Mouse (Mus musculus): ENCODE measurements at regions not wholly inside any gene's neighbourhood (a gene's known extent, or its start where the extent isn't known, plus 50 kb on each side); places are given as distances from the start of the nearest gene placed in this dataset.
A peak's percentile ranks its signal among the peaks of the same experiment; 100 is the strongest.

DNA sequence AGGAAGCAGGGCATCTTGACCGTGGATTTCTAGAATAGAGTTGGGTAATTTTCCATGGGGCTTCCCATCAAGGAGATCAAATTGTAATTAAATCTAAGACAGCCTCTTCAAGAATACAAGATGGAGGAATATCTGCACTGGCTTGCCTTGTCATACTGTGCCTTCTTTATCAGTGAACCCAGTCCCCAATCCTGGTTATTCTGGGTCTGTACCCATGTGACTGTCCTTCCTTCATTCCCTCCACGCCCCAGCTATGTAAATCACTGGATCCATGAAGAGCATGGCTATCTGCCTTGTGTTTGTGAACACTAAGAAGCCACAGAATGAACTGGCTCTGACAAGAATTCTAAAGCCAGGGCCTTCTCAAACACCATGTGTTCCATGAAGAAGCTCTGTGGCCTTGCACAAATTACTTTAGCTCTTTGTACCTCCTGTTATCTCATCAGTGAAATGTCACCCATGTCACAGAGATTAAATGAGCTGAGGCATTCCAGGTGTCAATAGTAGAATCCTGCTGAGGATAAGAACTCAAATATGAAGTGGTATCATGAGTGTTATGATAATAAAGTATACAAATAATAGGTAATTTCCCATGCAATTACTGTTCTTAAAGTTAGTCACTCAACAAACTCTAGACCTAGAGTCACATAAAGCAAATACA lies 637.0 kb upstream of the Cdh11 start:
- H3K36me3 ChIP-seq (ENCODE audit: insufficient read depth) = no peaks in the 10 kb centered on the region
- H3K4me1 ChIP-seq (ENCODE audit: insufficient read depth) = no peaks in the 10 kb centered on the region
- no peak overlapping the region for H3K4me2 ChIP-seq
- DNase-seq = no peak
- H3K4me3 ChIP-seq (ENCODE audit: low read depth, low read length) = no peak overlapping the region
- H3K27ac ChIP-seq (ENCODE audit: low read depth) = no peak overlapping the region
- H3K9me3 ChIP-seq (ENCODE audit: low read depth, low read length) = no peaks in the 10 kb centered on the region
- ATAC-seq (ENCODE audit: insufficient read depth) = no peak
- 82% methylated on average over 2 of the region's 2 CpGs for WGBS
- H3K9ac ChIP-seq = no peak overlapping the region
- no peak for TF ChIP-seq CTCF (IDR thresholded peaks at IDR 0.05; ENCODE audit: low read depth)
- no peaks in the 10 kb centered on the region for H3K27me3 ChIP-seq (ENCODE audit: insufficient read depth, low read length)

DNA sequence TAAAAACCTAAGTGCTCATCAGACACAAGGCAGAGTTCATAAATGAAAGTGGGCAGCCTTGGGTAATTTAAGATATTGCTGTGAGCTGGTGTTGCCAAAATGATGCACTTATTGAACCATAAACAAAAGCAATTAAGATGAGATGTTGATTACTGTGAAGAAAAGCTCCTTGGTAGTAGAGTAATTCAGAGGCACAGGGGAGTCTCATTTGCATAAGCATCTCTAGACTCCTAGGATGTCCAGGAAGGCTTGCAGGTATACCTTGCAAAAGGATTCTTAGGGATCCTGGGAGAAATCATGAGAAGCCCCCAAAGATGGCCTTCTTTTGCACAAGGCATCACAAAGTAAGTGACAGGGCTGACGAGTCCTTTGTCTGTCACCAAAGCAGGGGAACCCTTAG lies 640.5 kb upstream of the Cdh11 start:
- no peak overlapping the region for H3K4me3 ChIP-seq (ENCODE audit: low read depth, low read length)
- DNase-seq (no peak), ATAC-seq (ENCODE audit: insufficient read depth) (no peak)
- H3K9me3 ChIP-seq (ENCODE audit: low read depth, low read length) = no peaks in the 10 kb centered on the region
- no peak overlapping the region for H3K9ac ChIP-seq
- 91% methylated on average over 1 of the region's 1 CpGs for WGBS
- H3K36me3 ChIP-seq (ENCODE audit: insufficient read depth) = no peaks in the 10 kb centered on the region
- H3K4me2 ChIP-seq = no peak overlapping the region
- H3K27me3 ChIP-seq (ENCODE audit: insufficient read depth, low read length) = no peaks in the 10 kb centered on the region
- H3K4me1 ChIP-seq (ENCODE audit: insufficient read depth) = no peaks in the 10 kb centered on the region
- no peak overlapping the region for H3K27ac ChIP-seq (ENCODE audit: low read depth)
- TF ChIP-seq CTCF (IDR thresholded peaks at IDR 0.05; ENCODE audit: low read depth) = no peak

DNA sequence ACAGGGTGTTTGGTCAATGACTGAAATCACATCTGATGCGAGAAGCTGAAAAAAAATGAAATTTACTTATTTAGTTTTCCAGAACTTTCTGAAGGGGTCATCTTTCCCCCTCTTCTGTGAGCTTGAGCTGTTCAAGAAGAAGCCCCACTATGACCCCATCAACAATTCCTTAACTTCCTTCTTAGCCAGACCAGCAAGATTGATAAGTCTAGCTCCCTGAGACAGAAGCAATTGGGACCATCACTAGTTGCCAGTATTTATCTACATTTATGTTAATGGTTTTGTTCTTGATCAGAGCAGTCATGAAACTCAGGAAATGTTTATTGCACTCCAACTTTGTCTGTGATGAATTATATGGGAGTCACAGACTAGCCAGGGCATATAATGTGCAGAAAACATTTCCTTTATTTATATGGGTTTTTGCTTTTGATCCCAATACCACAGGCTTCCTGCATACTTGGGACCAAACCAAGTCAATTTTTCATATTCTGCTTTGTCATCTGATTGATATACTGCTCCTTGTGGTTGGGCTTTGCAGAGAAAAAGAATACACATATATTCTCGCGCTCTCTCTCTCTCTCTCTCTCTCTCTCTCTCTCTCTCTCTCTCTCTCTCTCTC lies 645.5 kb upstream of the Cdh11 start:
- Histone ChIP-seq H3K36me3 (ENCODE audit: insufficient read depth) (no peaks in the 10 kb centered on the region), H3K9ac (no peak overlapping the region), H3K4me3 (ENCODE audit: low read depth, low read length) (no peak overlapping the region), H3K27me3 (ENCODE audit: insufficient read depth, low read length) (no peaks in the 10 kb centered on the region), H3K27ac (ENCODE audit: low read depth) (no peak overlapping the region), H3K4me2 (no peak overlapping the region), H3K4me1 (ENCODE audit: insufficient read depth) (no peaks in the 10 kb centered on the region), H3K9me3 (ENCODE audit: low read depth, low read length) (no peaks in the 10 kb centered on the region)
- 50% methylated on average over 3 of the region's 3 CpGs for WGBS
- peak; percentile 85 for DNase-seq
- peak; percentile 41 for TF ChIP-seq CTCF (IDR thresholded peaks at IDR 0.05; ENCODE audit: low read depth)
- peak; percentile 87 for ATAC-seq (ENCODE audit: insufficient read depth)

DNA sequence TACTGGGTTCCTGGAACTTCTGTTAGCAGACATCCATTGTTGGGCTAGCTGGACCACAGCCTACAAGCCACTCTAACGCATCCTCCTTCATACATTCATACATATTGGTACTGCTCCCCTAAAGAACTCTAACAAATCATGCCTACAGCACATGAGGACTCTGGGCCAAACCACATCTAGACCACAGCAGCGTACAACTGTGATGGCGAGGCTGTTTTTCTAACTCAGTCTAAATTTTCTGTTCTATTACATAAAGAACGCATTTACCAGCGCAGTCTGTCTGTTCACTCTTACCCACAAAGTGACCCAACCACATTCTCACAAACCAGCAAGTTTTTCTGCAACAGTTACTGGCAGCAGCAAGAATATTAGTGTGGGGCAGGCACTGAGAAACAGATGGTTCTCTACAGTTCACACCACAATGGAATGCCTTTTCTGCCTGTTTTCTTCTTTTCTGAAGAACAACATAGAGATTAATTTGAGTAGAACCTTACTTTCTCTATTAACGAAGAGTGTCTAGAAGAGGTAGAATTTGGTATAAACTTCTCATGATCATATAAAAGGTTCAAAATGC lies 648.2 kb upstream of the Cdh11 start:
- peak; percentile 79 for DNase-seq
- Histone ChIP-seq H3K27me3 (ENCODE audit: insufficient read depth, low read length) (no peaks in the 10 kb centered on the region), H3K4me1 (ENCODE audit: insufficient read depth) (no peaks in the 10 kb centered on the region), H3K9me3 (ENCODE audit: low read depth, low read length) (no peaks in the 10 kb centered on the region), H3K36me3 (ENCODE audit: insufficient read depth) (no peaks in the 10 kb centered on the region), H3K4me3 (ENCODE audit: low read depth, low read length) (no peak overlapping the region), H3K9ac (no peak overlapping the region), H3K4me2 (no peak overlapping the region), H3K27ac (ENCODE audit: low read depth) (peak overlapping the region; percentile 75)
- 0 out of 2 replicates have a peak, but pooled peaks have one; percentile 53 for ATAC-seq (ENCODE audit: insufficient read depth)
- TF ChIP-seq CTCF (IDR thresholded peaks at IDR 0.05; ENCODE audit: low read depth) = no peak
- WGBS = 68% methylated on average over 6 of the region's 6 CpGs

DNA sequence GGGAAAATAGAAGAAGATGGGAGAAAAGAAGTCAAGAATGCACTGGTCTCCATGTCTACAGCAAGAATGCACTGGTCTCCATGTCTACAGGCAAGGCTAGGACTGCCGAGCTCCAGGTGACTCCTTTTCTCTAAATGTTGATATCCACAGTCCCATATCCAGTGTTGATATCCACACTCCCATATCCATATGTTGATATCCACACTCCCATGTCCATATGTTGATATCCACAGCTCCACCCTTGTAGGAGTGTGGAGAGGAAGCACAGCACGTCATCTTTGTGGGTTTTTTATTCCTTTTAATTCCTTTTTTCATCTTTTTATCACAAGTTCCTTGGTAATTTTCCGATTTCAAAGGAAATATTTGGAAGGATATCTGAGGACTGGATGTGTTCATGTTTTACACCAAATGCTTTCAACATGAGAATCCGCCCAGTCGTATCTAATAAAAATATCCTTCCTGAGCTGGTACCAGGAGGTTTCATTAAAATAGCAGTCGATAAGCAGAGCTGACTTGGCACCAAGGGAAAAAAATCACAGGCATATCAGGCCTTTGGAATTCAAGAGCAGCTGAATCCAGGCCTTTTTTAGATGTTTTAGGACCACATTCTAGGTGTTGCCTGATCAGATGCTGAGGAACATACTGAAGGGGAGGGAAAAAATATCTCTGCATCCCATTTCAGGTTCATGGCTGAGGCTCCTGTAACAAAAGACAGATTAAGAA lies 653.7 kb upstream of the Cdh11 start:
- whole genome bisulfite sequencing = 76% methylated on average over 6 of the region's 6 CpGs
- H3K27ac ChIP-seq (ENCODE audit: low read depth) = no peak overlapping the region
- H3K4me2 ChIP-seq = no peak overlapping the region
- ATAC-seq (ENCODE audit: insufficient read depth) (no peak), DNase-seq (no peak)
- TF ChIP-seq CTCF (IDR thresholded peaks at IDR 0.05; ENCODE audit: low read depth) = no peak
- no peak overlapping the region for H3K4me3 ChIP-seq (ENCODE audit: low read depth, low read length)
- H3K9ac ChIP-seq = no peak overlapping the region
- no peaks in the 10 kb centered on the region for H3K27me3 ChIP-seq (ENCODE audit: insufficient read depth, low read length)
- no peaks in the 10 kb centered on the region for H3K9me3 ChIP-seq (ENCODE audit: low read depth, low read length)
- H3K4me1 ChIP-seq (ENCODE audit: insufficient read depth) = no peaks in the 10 kb centered on the region
- no peaks in the 10 kb centered on the region for H3K36me3 ChIP-seq (ENCODE audit: insufficient read depth)

DNA sequence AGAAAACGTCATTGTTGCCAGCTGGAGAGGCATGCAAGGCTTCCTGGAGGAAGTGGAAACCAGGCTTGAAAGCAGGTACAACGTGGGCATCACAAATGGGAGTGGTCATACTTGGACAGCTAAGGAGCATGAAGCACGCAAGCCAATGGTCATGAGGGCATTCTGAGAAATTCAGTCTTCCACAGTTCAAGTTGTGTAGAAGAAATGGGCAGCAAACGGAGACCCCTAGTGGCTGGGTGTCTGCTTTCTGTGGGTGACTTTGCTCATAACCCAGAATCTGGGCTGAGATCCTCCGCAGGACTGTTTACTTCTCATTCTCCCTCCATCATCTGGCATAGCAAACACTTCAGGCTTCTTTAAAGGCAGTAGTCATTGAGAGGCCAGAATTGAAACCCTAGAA lies 655.7 kb upstream of the Cdh11 start:
- DNase-seq = peak; percentile 74
- WGBS = 51% methylated on average over 5 of the region's 5 CpGs
- TF ChIP-seq CTCF (IDR thresholded peaks at IDR 0.05; ENCODE audit: low read depth) = peak; percentile 65
- no peak; the same call in 1 of the 2 replicates for ATAC-seq (ENCODE audit: insufficient read depth)
- no peaks in the 10 kb centered on the region for H3K9me3 ChIP-seq (ENCODE audit: low read depth, low read length)
- H3K27ac ChIP-seq (ENCODE audit: low read depth) = no peak overlapping the region
- no peaks in the 10 kb centered on the region for H3K27me3 ChIP-seq (ENCODE audit: insufficient read depth, low read length)
- H3K4me2 ChIP-seq = no peak overlapping the region
- H3K4me1 ChIP-seq (ENCODE audit: insufficient read depth) = no peaks in the 10 kb centered on the region
- no peak overlapping the region for H3K9ac ChIP-seq
- no peak overlapping the region for H3K4me3 ChIP-seq (ENCODE audit: low read depth, low read length)
- H3K36me3 ChIP-seq (ENCODE audit: insufficient read depth) = no peaks in the 10 kb centered on the region
